Mouse (Mus musculus): ENCODE measurements around the gene D17H6S53E.

DNA sequence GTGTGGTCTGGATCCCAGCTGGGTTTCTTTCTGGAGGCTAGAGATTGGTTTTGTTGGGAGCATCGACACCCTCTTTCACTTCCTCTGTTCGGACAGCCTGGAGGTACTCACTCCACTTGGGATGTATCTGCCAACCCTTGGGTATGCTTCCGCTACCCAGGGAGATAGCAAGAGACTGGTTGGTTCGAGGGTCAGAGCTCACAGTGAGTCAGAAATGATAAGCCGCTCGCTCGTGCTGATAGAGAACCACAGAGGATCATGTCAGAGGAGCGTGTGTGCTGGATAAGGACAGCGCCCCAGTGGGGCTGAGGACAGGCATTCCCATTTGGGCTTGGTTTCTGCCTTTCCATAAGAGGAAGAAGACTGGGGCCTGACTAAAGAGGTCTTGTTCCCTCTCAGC, 46.4 kb upstream of the D17H6S53E start:
- TF ChIP-seq CTCF (IDR thresholded peaks at IDR 0.05; ENCODE audit: low read depth) (peak; percentile 70), EP300 (IDR thresholded peaks at IDR 0.05; ENCODE audit: low read depth) (peak; percentile 77)
